Mouse (Mus musculus): ENCODE measurements around the gene Ccn6. TPM values are rescaled to one million over a fixed set of nuclear protein-coding genes. Genes with fewer than 3 reads are reported as not detected.

Ccn6 gene
- total and polyA plus RNA-seq, 2 experiments from 2014 or later: 0.37 to 0.93 TPM

DNA sequence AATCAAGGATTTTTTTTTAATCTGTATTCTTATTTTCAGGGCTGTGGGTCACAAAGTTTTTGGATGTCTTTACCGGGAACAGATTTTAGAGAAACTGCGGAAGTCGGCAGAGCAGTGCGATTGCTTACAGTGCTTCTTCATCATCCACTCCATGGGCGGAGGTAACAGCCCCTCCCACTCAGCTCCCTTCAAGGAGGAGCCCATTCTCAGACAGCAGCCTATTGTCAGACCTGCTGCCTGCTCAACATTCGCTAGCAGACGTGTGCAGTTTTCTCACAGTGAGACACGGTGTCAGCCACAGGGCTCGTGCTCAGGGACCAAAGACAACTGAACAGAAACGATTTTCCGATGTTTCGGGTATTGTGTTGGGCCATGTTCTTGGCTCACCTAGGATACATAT, 21.4 kb downstream of the Ccn6 start:
- WGBS: 83% methylated on average over 12 of the region's 12 CpGs
- DNase-seq (ENCODE audit: low spot score) (no peak), ATAC-seq (ENCODE audit: low FRiP score) (no peak)
- Histone ChIP-seq H3K4me2 (ENCODE audit: low read depth, low read length, poor library complexity, severe bottlenecking) (no peak overlapping the region), H3K36me3 (ENCODE audit: insufficient read depth, low read length) (peaks cover 12% of the 10 kb centered on the region), H3K27me3 (ENCODE audit: insufficient read depth, low read length) (no peaks in the 10 kb centered on the region), H3K4me3 (ENCODE audit: low read depth, low read length) (no peak overlapping the region), H3K4me1 (ENCODE audit: insufficient read depth, low read length) (no peaks in the 10 kb centered on the region), H3K9me3 (ENCODE audit: low read length) (no peaks in the 10 kb centered on the region), H3K27ac (ENCODE audit: low read depth, low read length) (no peak overlapping the region), H3K9ac (replicated peaks; ENCODE audit: low read length, poor library complexity, severe bottlenecking) (no peak overlapping the region)
- no peak for TF ChIP-seq CTCF (IDR thresholded peaks at IDR 0.05)

DNA sequence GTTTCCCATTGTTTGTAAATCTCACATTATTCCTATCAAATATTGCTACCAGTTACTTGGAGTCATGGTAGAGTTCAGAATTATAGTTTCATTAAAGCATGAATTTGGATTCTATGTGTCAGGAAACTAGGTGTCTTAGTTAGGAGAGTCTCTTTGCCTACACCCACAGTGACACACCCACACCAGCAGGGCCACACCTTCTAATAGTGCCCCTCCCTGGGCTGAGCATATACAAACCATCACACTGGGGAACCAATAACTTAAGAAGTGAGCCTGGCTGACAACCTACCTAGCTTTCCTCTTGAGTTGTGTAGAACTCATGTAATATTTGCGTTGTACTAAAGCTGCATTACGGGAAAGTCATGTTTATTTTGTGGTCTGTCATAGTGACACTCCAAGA, 22.2 kb downstream of the Ccn6 start:
- no peak for DNase-seq (ENCODE audit: low spot score)
- peaks cover 15% of the 10 kb centered on the region for H3K36me3 ChIP-seq (ENCODE audit: insufficient read depth, low read length)
- H3K4me1 ChIP-seq (ENCODE audit: insufficient read depth, low read length): no peaks in the 10 kb centered on the region
- no peak for ATAC-seq (ENCODE audit: low FRiP score)
- H3K4me3 ChIP-seq (ENCODE audit: low read depth, low read length): no peak overlapping the region
- no peak overlapping the region for H3K9ac ChIP-seq (replicated peaks; ENCODE audit: low read length, poor library complexity, severe bottlenecking)
- whole genome bisulfite sequencing: 96% methylated on average over 2 of the region's 2 CpGs
- H3K4me2 ChIP-seq (ENCODE audit: low read depth, low read length, poor library complexity, severe bottlenecking): no peak overlapping the region
- H3K27me3 ChIP-seq (ENCODE audit: insufficient read depth, low read length): no peaks in the 10 kb centered on the region
- H3K27ac ChIP-seq (ENCODE audit: low read depth, low read length): no peak overlapping the region
- no peaks in the 10 kb centered on the region for H3K9me3 ChIP-seq (ENCODE audit: low read length)
- TF ChIP-seq CTCF (IDR thresholded peaks at IDR 0.05): no peak

DNA sequence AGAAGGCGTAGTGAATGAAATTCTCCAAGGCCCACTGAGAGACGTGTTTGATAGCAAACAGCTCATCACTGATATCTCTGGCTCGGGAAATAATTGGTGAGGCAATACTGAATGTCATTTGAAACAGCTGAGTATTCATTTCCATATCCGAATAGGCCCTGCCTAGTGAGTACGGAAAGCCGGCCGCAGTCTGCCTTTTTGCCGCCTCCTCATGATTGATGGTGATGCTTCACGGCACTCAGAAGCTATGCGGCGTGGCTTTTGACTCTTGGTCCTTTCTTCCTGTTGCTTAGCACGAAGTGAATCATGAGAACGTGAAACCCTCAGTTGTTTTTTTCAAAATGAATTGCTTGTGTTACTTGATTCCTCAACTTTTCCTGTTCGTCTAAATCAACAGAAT, 22.8 kb downstream of the Ccn6 start:
- DNase-seq (ENCODE audit: low spot score) (no peak), ATAC-seq (ENCODE audit: low FRiP score) (no peak)
- WGBS: 87% methylated on average over 14 of the region's 14 CpGs
- no peak overlapping the region for H3K9ac ChIP-seq (replicated peaks; ENCODE audit: low read length, poor library complexity, severe bottlenecking)
- no peaks in the 10 kb centered on the region for H3K9me3 ChIP-seq (ENCODE audit: low read length)
- H3K4me1 ChIP-seq (ENCODE audit: insufficient read depth, low read length): no peaks in the 10 kb centered on the region
- no peak for TF ChIP-seq CTCF (IDR thresholded peaks at IDR 0.05)
- H3K27me3 ChIP-seq (ENCODE audit: insufficient read depth, low read length): no peaks in the 10 kb centered on the region
- H3K27ac ChIP-seq (ENCODE audit: low read depth, low read length): no peak overlapping the region
- peaks cover 15% of the 10 kb centered on the region for H3K36me3 ChIP-seq (ENCODE audit: insufficient read depth, low read length)
- no peak overlapping the region for H3K4me3 ChIP-seq (ENCODE audit: low read depth, low read length)
- H3K4me2 ChIP-seq (ENCODE audit: low read depth, low read length, poor library complexity, severe bottlenecking): no peak overlapping the region

DNA sequence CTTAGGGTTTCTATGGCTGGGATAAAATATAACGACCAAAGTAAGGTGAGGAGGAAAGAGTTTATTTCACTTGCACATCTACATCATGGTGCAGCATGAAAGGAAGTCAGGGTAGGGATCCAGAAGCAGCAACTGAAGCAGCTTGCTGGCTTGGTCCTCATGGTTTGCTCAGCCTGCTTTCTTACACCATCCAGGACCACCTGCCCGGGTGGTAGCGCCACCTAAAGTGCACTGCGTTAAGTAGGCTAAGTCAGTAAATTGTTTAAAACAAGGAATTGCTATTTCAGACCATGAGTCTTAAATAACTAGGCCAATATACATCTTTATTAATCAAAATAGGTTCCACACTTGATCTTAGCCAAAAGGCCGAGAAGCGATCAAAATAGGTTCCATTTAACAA, 24.8 kb downstream of the Ccn6 start:
- no peak for TF ChIP-seq CTCF (IDR thresholded peaks at IDR 0.05)
- H3K9ac ChIP-seq (replicated peaks; ENCODE audit: low read length, poor library complexity, severe bottlenecking): no peak overlapping the region
- no peak overlapping the region for H3K4me3 ChIP-seq (ENCODE audit: low read depth, low read length)
- no peak overlapping the region for H3K27ac ChIP-seq (ENCODE audit: low read depth, low read length)
- no peak for DNase-seq (ENCODE audit: low spot score)
- H3K27me3 ChIP-seq (ENCODE audit: insufficient read depth, low read length): no peaks in the 10 kb centered on the region
- H3K4me2 ChIP-seq (ENCODE audit: low read depth, low read length, poor library complexity, severe bottlenecking): no peak overlapping the region
- WGBS: 85% methylated on average over 6 of the region's 6 CpGs
- peaks cover 3% of the 10 kb centered on the region; the same call in 1 of the 2 replicates for H3K4me1 ChIP-seq (ENCODE audit: insufficient read depth, low read length)
- H3K9me3 ChIP-seq (ENCODE audit: low read length): no peaks in the 10 kb centered on the region
- no peak for ATAC-seq (ENCODE audit: low FRiP score)
- peaks cover 12% of the 10 kb centered on the region for H3K36me3 ChIP-seq (ENCODE audit: insufficient read depth, low read length)

DNA sequence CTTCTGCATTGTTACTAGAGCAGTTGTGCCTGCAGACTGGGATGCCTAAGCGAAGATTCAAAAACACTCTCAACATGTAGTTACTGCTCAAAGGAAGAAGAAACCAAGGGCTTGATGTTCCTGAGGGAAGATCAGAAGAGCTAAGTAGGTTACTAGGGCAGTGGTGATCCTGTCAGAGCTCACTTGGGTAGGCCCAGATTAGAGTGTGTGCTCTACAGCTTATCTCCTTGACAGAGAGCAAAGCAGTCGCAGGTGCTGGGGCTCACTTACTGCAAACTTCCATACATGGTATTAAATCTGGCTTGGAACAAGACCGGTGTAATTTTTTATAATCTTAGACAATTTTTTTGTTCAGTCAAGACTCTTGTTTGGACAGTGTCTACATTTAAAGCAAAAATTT, 25.8 kb downstream of the Ccn6 start:
- WGBS: 94% methylated on average over 3 of the region's 3 CpGs

DNA sequence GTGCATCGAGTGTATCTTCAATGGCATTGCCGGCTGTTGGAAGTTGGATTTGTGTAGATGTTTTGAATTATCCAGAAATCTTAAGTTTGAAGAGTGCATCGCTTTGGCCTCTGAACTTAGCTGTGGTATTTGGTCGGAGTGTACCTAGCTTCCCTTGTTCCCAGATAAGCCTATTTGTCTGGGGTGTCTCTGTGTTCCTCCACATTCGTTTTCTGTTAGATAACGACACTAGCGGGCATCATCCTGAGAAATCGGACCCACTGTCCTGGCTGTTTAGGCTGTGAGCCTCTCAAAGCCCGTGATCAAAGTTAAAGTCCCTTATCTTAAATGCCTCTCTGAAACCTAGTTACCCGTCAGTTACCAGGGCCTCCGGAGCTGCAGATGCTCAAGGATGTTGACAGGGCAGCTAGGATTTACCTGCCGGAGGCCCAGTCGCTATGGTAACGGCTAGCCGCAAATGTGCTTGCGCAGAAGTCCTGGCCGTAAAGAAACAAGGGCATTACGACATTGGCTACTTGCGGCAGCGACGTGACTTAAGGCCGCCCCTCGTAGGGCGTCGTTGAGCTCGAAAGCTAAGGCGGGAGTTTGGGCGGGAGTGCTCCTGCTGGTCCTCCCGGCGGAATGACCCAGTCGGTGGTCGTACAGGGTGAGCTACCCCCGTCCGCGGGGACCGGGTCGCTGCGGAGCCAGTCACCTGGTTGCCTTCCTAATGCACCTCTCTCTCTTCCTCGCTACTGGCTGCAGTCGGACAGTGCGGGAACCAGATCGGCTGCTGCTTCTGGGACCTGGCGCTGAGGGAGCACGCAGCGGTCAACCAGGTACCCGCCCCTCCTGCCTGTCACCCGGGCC, 29.9 kb downstream of the Ccn6 start, which contains the start of the genes Fam229b and Tube1:
TSS of gene Fam229b (minus strand) at position 453 of the 849 bp plus-strand sequence.
TSS of gene Tube1 (plus strand) at position 515 of the 849 bp plus-strand sequence.
- Histone ChIP-seq H3K27me3 (ENCODE audit: insufficient read depth, low read length) (no peaks in the 10 kb centered on the region), H3K27ac (ENCODE audit: low read depth, low read length) (peak within 1 kb of the TSS; percentile 78), H3K4me2 (ENCODE audit: low read depth, low read length, poor library complexity, severe bottlenecking) (peak within 1 kb of the TSS; percentile 80), H3K9me3 (ENCODE audit: low read length) (no peaks in the 10 kb centered on the region), H3K36me3 (ENCODE audit: insufficient read depth, low read length) (0 out of 2 replicates have a peak, but pooled peaks cover 3% of the 10 kb centered on the region), H3K4me1 (ENCODE audit: insufficient read depth, low read length) (peaks cover 3% of the 10 kb centered on the region; the same call in 1 of the 2 replicates), H3K4me3 (ENCODE audit: low read depth, low read length) (peak within 1 kb of the TSS; percentile 63), H3K9ac (replicated peaks; ENCODE audit: low read length, poor library complexity, severe bottlenecking) (peak within 1 kb of the TSS; percentile 60)
- ATAC-seq (ENCODE audit: low FRiP score) (peak; percentile 90), DNase-seq (ENCODE audit: low spot score) (peak; percentile 97)
- no peak for TF ChIP-seq CTCF (IDR thresholded peaks at IDR 0.05)
- 3% methylated on average over 47 of the region's 47 CpGs for WGBS

More for the DNA sequence above, 25.8 kb downstream of the Ccn6 start:
- Histone ChIP-seq H3K27me3 (ENCODE audit: insufficient read depth, low read length) (no peaks in the 10 kb centered on the region), H3K4me3 (ENCODE audit: low read depth, low read length) (no peak overlapping the region), H3K4me1 (ENCODE audit: insufficient read depth, low read length) (peaks cover 3% of the 10 kb centered on the region; the same call in 1 of the 2 replicates), H3K9me3 (ENCODE audit: low read length) (no peaks in the 10 kb centered on the region), H3K9ac (replicated peaks; ENCODE audit: low read length, poor library complexity, severe bottlenecking) (no peak overlapping the region), H3K36me3 (ENCODE audit: insufficient read depth, low read length) (peaks cover 8% of the 10 kb centered on the region), H3K4me2 (ENCODE audit: low read depth, low read length, poor library complexity, severe bottlenecking) (no peak overlapping the region), H3K27ac (ENCODE audit: low read depth, low read length) (no peak overlapping the region)
- ATAC-seq (ENCODE audit: low FRiP score) (no peak), DNase-seq (ENCODE audit: low spot score) (no peak)
- no peak for TF ChIP-seq CTCF (IDR thresholded peaks at IDR 0.05)

Data from midbrain, postnatal 0 days (tissue).